Mouse (Mus musculus) kidney, embryonic 16.5 days (tissue): ENCODE data around the gene Rbm38. TPM values are rescaled to one million over a fixed set of nuclear protein-coding genes. Genes with fewer than 3 reads are reported as not detected.
A peak's percentile ranks its signal among the peaks of the same experiment; 100 is the strongest.

ENCODE experiments used
- ATAC-seq: fragments of 200-750 bp; cut with Nextera tagmentation; 2 replicates; pipeline ENCODE4 v1.8.0; 2017; ENCODE audit warnings: moderate TSS enrichment; ENCODE audit not compliant: low FRiP score, low TSS enrichment
- H3K27ac ChIP-seq: fragments of 300-500 bp; sonication (generic); 2 replicates; pipeline ENCODE4 v1.5.1; 2014; ENCODE audit warnings: low read length
- H3K27me3 ChIP-seq: fragments of 300-500 bp; sonication (generic); 2 replicates; pipeline ENCODE4 v1.6.1; 2014; ENCODE audit warnings: low read length, control low read depth, mixed read lengths; ENCODE audit not compliant: insufficient read depth
- H3K36me3 ChIP-seq: fragments of 300-500 bp; sonication (generic); 2 replicates; pipeline ENCODE4 v1.6.1; 2014; ENCODE audit warnings: low read length, control low read depth, mixed read lengths; ENCODE audit not compliant: insufficient read depth
- H3K4me1 ChIP-seq: fragments of 300-500 bp; sonication (generic); 2 replicates; pipeline ENCODE4 v1.6.1; 2014; ENCODE audit warnings: low read length, control low read depth, mixed read lengths; ENCODE audit not compliant: insufficient read depth
- H3K4me2 ChIP-seq: fragments of 300-500 bp; sonication (generic); replicated peaks from 2 replicates; pipeline ENCODE4 v1.6.1; 2014; ENCODE audit warnings: low read depth, low read length
- H3K4me3 ChIP-seq: fragments of 300-500 bp; sonication (generic); 2 replicates; pipeline ENCODE4 v1.5.1; 2014; ENCODE audit warnings: mild to moderate bottlenecking, low read length
- H3K9ac ChIP-seq: fragments of 300-500 bp; sonication (generic); replicated peaks from 2 replicates; pipeline ENCODE4 v1.6.1; 2014; ENCODE audit warnings: low read length
- H3K9me3 ChIP-seq: fragments of 300-500 bp; sonication (generic); 2 replicates; pipeline ENCODE4 v1.6.1; 2016; ENCODE audit warnings: low read length, control low read depth
- WGBS: fragments of 180-500 bp; shearing (Covaris S2); extraction: QIAGEN DNeasy Blood & Tissue Kit; methylation state at CpG from one replicate; pipeline ENCODE4 v1.1.7; 2014; 5-methylcytosine and 5-hydroxymethylcytosine counted together
- polyA plus RNA-seq: library from polyadenylated mRNA; unstranded; fragments of >200 nt; fragmentation: Nextera tagmentation; extraction: Ambion mirVana; gene quantifications from 2 replicates; pipeline ENCODE4 v1.2.1, GENCODE M21; 2015

The Rbm38 gene
- polyA plus RNA-seq, 1 experiment from 2014 or later = 35.4 TPM

GRCm38 (mm10) chr2:172982776-172983561, 37.3 kb upstream of the Rbm38 start:
- H3K9me3 ChIP-seq = peaks cover 6% of the 10 kb centered on the region; the same call in 1 of the 2 replicates
- H3K4me1 ChIP-seq = no peaks in the 10 kb centered on the region
- 77% methylated on average over 9 of the region's 9 CpGs for WGBS
- H3K4me2 ChIP-seq = no peak overlapping the region
- peak; percentile 31; the same call in 1 of the 2 replicates for ATAC-seq
- no peak overlapping the region for H3K4me3 ChIP-seq
- H3K27me3 ChIP-seq = no peaks in the 10 kb centered on the region
- no peaks in the 10 kb centered on the region for H3K36me3 ChIP-seq
- H3K9ac ChIP-seq = no peak overlapping the region
- H3K27ac ChIP-seq = no peak overlapping the region

- Histone ChIP-seq H3K27me3 (no peaks in the 10 kb centered on the region), H3K4me1 (no peaks in the 10 kb centered on the region), H3K27ac (no peak overlapping the region), H3K4me3 (no peak overlapping the region), H3K4me2 (no peak overlapping the region), H3K9me3 (no peaks in the 10 kb centered on the region), H3K36me3 (no peaks in the 10 kb centered on the region), H3K9ac (no peak overlapping the region)
- no peak for ATAC-seq
- WGBS = 71% methylated on average over 6 of the region's 6 CpGs
These were observed 30.1 kb upstream of the Rbm38 start for GRCm38 (mm10) chr2:172990161-172990560.

- WGBS = 12% methylated on average over 4 of the region's 4 CpGs
These were observed 24.1 kb upstream of the Rbm38 start for GRCm38 (mm10) chr2:172996207-172996606.

GRCm38 (mm10) chr2:172997748-172998147, 22.6 kb upstream of the Rbm38 start:
- no peak for ATAC-seq
- WGBS = 60% methylated on average over 11 of the region's 11 CpGs
- no peak overlapping the region for H3K4me3 ChIP-seq
- peaks cover 4% of the 10 kb centered on the region; the same call in 1 of the 2 replicates for H3K36me3 ChIP-seq
- H3K4me1 ChIP-seq = peaks cover 8% of the 10 kb centered on the region
- no peaks in the 10 kb centered on the region; the same call in 1 of the 2 replicates for H3K27me3 ChIP-seq
- no peak overlapping the region for H3K27ac ChIP-seq
- H3K4me2 ChIP-seq = no peak overlapping the region
- H3K9ac ChIP-seq = no peak overlapping the region
- H3K9me3 ChIP-seq = no peaks in the 10 kb centered on the region

More at GRCm38 (mm10) chr2:172996207-172996606, 24.1 kb upstream of the Rbm38 start:
- Histone ChIP-seq H3K36me3 (no peaks in the 10 kb centered on the region), H3K27ac (no peak overlapping the region), H3K4me1 (peaks cover 6% of the 10 kb centered on the region), H3K4me2 (no peak overlapping the region), H3K9me3 (no peaks in the 10 kb centered on the region), H3K4me3 (no peak overlapping the region), H3K27me3 (no peaks in the 10 kb centered on the region; the same call in 1 of the 2 replicates), H3K9ac (no peak overlapping the region)
- ATAC-seq = no peak

- no peaks in the 10 kb centered on the region; the same call in 1 of the 2 replicates for H3K27me3 ChIP-seq
These were observed 21.8 kb upstream of the Rbm38 start for GRCm38 (mm10) chr2:172998478-172998877.

GRCm38 (mm10) chr2:172999630-173000284, 20.5 kb upstream of the Rbm38 start, which contains the start of gene Rae1:
Gene Rae1 (plus strand): TSS chr2:173000117.
- H3K4me2 ChIP-seq = peak within 1 kb of the TSS; percentile 91
- peaks cover 21% of the 10 kb centered on the region for H3K36me3 ChIP-seq
- under 1% methylated on average over 37 of the region's 45 CpGs for WGBS
- H3K4me3 ChIP-seq = peak within 1 kb of the TSS; percentile 73
- H3K9me3 ChIP-seq = no peaks in the 10 kb centered on the region
- ATAC-seq = peak; percentile 95
- H3K27ac ChIP-seq = peak within 1 kb of the TSS; percentile 87
- H3K4me1 ChIP-seq = peaks cover 8% of the 10 kb centered on the region
- peak within 1 kb of the TSS; percentile 91 for H3K9ac ChIP-seq
- H3K27me3 ChIP-seq = no peaks in the 10 kb centered on the region; the same call in 1 of the 2 replicates

More at GRCm38 (mm10) chr2:172998478-172998877, 21.8 kb upstream of the Rbm38 start:
- no peak overlapping the region for H3K4me2 ChIP-seq
- peaks cover 8% of the 10 kb centered on the region for H3K4me1 ChIP-seq
- no peak for ATAC-seq
- H3K27ac ChIP-seq = no peak overlapping the region
- no peak overlapping the region for H3K4me3 ChIP-seq
- no peaks in the 10 kb centered on the region for H3K9me3 ChIP-seq
- WGBS = 66% methylated on average over 7 of the region's 7 CpGs
- peaks cover 9% of the 10 kb centered on the region; the same call in 1 of the 2 replicates for H3K36me3 ChIP-seq
- no peak overlapping the region for H3K9ac ChIP-seq

- Histone ChIP-seq H3K27ac (peak overlapping the region; percentile 87), H3K4me2 (peak overlapping the region; percentile 91), H3K36me3 (peaks cover 26% of the 10 kb centered on the region), H3K4me3 (peak overlapping the region; percentile 73), H3K9me3 (no peaks in the 10 kb centered on the region), H3K4me1 (peaks cover 8% of the 10 kb centered on the region), H3K27me3 (no peaks in the 10 kb centered on the region; the same call in 1 of the 2 replicates), H3K9ac (peak overlapping the region; percentile 91)
- under 1% methylated on average over 38 of the region's 42 CpGs for WGBS
- peak; percentile 95 for ATAC-seq
These were observed 20.0 kb upstream of the Rbm38 start for GRCm38 (mm10) chr2:173000285-173000652.

- no peaks in the 10 kb centered on the region; the same call in 1 of the 2 replicates for H3K27me3 ChIP-seq
- 0 out of 2 replicates have a peak overlapping the region, but pooled peaks have one; percentile 87 for H3K27ac ChIP-seq
- no peaks in the 10 kb centered on the region for H3K9me3 ChIP-seq
- peak overlapping the region; percentile 73 for H3K4me3 ChIP-seq
- no peak for ATAC-seq
- peak overlapping the region; percentile 91 for H3K4me2 ChIP-seq
- H3K36me3 ChIP-seq = peaks cover 33% of the 10 kb centered on the region
- peak overlapping the region; percentile 91 for H3K9ac ChIP-seq
- peaks cover 8% of the 10 kb centered on the region for H3K4me1 ChIP-seq
- WGBS = 15% methylated on average over 8 of the region's 8 CpGs
These were observed 19.4 kb upstream of the Rbm38 start for GRCm38 (mm10) chr2:173000921-173001320.

- peaks cover 60% of the 10 kb centered on the region for H3K36me3 ChIP-seq
- no peak for ATAC-seq
- H3K4me1 ChIP-seq = peaks cover 8% of the 10 kb centered on the region
- no peak overlapping the region for H3K4me2 ChIP-seq
- H3K27ac ChIP-seq = no peak overlapping the region
- H3K9me3 ChIP-seq = no peaks in the 10 kb centered on the region
- no peak overlapping the region for H3K4me3 ChIP-seq
- no peak overlapping the region for H3K9ac ChIP-seq
- WGBS = 91% methylated on average over 8 of the region's 8 CpGs
- H3K27me3 ChIP-seq = no peaks in the 10 kb centered on the region
These were observed 16.6 kb upstream of the Rbm38 start for GRCm38 (mm10) chr2:173003737-173004136.
